Mouse (Mus musculus) small intestine, adult 2 months (tissue): ENCODE measurements around the gene Cep295nl.

Source experiments
- CTCF ChIP-seq: fragments of 200-500 bp; IDR thresholded peaks from 2 replicates; pipeline ENCODE4 v1.5.1; 2012; ENCODE audit warnings: low read depth, mild to moderate bottlenecking, control low read depth, inconsistent platforms, low read length, moderate library complexity, mixed read lengths; ENCODE audit not compliant: insufficient replicate concordance, insufficient read length; ENCODE audit errors: extremely low read depth
- POLR2A ChIP-seq: fragments of 200-500 bp; IDR thresholded peaks from 2 replicates; pipeline ENCODE4 v1.6.1; 2012; ENCODE audit warnings: low read depth, mild to moderate bottlenecking, control low read depth, inconsistent platforms, low read length, moderate library complexity

DNA sequence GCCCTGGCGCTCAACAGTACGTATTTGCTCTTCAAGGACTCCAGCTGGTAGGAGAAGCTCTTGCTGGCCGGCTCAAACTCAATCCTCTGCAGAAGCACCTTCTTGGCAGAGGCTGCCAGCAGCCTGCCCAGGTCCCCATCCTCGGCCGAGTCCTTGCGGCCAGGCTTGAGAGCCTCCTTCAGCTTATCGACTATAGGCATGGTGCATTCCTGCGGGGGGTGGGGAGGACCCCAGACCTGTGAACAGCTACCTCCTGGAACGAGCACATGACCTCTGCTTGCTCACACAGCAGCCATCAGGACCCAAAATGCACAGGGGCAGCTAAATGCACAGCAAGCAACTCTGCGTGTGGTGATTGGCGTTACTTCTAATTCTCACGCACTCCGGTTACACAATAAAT, 56.5 kb downstream of the Cep295nl start:
- TF ChIP-seq POLR2A (no peak), CTCF (no peak)
